Mouse (Mus musculus) erythroid progenitor cell, adult 5-6 weeks (primary cell): ENCODE results near the gene Upb1. TPM values are rescaled to one million over a fixed set of nuclear protein-coding genes. Genes with fewer than 3 reads are reported as not detected.
"Not testable (repeated sequence)": the region's sequence is repeated elsewhere in the genome, so short reads cannot be mapped to it uniquely, and the experiment has no call there.

Experiments
- ATAC-seq: replicated peaks from 2 replicates; pipeline ENCODE4 v1.8.0; 2016; ENCODE audit warnings: moderate number of reproducible peaks, mild to moderate bottlenecking, moderate TSS enrichment, inconsistent platforms; ENCODE audit not compliant: poor library complexity, low FRiP score, severe bottlenecking
- total RNA-seq, 2 experiments: library from RNA; stranded (forward) in 1 of 2; stranded (reverse) in 1 of 2; fragments of 150-400 nt in 1 of 2; fragments of 186-747, 209-891 nt in 1 of 2; gene quantifications; 2 replicates each; pipeline versions ENCODE4 v1.2.3 to v1.2.4; 2015 to 2017; ENCODE audit warnings: low replicate concordance in 2 of 2

Upb1 gene
- total RNA-seq, 2 experiments from 2014 or later: not detected

DNA sequence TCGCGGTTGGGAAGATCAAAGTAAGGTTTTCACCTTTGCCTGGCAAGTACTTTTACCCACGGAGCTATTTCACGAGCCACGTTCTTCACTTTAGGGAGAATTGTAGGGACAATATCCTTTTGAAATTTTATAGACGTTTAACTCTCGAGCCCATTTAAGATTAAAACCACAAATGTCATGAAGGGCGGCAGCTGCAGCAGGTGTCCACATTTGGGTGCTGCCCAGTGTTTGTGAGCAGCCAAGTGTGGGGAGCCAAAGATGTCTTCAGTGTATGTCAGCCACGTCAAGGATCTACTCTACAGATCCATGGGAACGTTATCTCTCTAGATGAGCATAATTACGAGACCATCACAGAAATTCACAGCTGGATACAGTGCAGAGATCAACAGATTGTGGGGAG, 46.6 kb downstream of the Upb1 start:
- ATAC-seq: no peak

DNA sequence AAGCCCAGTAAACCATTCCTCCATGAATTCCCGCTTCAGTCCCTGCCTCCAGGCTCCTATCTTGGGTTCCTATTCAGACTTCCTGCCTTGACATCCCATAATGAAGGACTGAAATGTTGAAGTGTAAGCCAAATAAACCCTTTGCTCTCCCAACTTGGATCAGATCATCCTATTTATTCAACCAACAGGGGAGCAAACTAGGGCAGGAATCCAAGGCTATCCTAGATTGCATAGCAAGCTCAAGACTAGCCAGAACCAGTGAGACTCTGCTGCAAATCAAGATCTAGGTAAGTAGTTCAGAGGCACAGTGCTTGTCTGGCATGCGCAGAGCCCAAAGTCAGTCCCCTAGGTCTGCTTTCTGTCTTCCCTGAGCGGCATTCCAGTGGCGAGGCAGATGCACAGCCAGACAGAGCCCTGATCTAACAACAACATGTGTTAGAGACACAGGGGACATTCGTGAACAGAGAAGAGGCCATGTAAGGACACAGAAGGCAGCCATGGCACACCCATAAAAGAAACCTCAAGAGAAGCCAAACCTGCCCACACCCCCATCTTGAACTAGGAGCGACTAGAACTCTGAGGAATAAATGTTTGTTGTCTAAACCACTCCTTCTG, 48.0 kb downstream of the Upb1 start:
- no peak for ATAC-seq

DNA sequence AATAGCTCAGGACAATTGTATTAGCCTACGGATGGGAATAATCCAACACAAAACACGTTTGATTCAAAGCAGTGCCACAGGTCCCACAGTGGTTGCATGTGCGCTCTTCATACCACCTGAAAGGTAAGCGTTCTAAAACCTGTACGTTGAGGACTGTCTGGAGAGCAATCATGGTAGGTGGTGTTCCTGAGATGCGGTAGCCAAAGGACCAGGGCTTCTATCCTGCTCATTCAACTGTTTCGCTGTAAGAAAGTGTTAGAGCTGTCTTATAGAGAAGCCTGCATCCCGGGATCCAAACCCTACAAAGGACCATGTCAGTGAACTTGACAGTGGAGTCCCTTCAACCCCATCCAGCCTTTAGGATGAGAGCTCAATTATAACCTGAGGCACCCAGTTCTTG, 49.4 kb downstream of the Upb1 start:
- ATAC-seq: no peak

DNA sequence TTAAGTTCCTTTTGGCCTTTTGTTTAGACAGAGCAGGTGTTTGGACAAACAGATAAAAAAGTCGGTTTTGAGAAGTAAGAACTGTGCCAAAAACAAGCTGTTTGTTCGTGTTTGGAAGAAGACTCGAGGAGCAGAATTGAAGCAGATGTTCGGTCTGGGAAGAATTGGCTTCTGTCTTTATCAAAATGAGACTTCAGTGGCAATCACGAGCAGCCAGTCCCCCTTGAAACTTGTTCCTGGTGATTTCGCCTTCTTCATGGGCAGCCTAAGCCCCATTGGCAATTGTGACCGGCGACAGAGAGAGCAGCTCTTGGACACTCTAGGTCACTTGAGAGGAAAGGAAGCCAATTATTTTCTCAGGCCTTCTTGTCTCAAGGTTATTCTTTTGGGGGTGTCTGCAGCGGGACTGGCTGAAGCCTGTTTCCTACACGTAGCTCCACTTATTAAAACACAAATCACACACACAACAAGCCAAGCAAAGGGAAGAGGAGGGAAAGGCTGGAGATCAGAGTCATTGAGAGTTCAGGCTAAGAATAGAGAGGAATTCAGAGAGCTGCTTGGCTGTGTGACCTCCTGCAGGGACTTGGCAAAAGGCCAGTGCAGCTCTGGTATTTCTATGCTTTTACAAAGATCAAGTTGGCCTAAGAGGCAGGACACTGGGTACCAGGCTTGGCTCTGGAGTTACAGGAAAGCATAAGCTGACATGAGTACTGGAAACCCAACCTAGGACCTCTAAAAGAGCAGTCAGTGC, 50.3 kb downstream of the Upb1 start:
- no peak for ATAC-seq

DNA sequence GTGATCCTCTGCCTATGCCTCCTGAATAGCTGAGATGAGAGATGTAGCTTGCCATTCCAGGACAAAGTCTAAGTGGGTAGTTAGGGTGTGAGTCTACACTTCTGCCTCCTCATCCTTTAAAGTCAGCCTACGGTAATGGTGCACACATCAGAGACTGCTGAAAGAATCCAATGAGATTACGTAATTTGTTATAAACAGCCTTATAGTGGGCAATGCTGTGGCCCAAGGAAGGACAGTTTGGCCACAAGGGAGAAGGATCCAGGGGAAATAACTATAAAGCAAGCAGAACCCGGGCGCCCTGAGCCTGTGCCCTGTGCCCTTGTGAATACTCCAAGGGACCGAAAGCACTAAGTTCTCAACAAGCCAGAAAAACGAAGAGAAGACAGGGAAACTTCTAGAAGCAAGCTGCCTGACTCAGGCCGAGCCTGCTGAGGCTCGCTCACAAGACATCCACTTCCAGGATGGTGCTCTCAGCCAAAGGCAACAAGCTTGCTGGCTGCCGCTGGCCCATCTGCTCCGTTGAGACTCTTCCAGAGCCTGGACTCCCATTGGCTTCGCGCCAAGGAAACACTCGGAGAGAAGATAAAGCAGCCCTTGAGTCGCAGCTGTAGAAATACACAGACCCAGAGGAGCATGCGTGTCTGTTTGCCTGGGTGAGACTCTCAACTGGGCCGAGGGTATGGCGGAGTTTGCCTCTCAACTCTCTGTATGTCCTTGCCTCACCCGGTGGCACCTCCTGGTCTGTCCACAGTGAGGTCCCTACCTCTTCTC, 55.3 kb downstream of the Upb1 start:
- ATAC-seq: not testable (repeated sequence)

DNA sequence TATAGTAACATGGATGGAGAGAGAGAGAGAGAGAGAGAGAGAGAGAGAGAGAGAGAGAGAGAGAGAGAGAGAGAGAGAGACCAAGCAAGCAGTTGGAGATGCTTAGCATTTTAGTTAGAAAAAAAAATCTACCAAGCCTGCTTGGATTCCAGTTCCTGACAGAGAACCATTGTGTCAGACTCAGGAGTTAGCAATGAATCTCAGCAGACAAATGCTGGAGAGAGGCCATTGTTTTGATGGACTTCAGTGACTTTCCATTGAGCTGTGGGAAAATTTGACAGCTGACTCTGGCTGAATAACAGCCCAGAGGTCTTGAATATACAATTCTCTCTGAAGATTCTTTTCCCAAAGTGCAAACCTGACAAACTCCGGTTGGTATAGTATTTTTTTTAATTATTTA, 56.9 kb downstream of the Upb1 start:
- ATAC-seq: no peak

DNA sequence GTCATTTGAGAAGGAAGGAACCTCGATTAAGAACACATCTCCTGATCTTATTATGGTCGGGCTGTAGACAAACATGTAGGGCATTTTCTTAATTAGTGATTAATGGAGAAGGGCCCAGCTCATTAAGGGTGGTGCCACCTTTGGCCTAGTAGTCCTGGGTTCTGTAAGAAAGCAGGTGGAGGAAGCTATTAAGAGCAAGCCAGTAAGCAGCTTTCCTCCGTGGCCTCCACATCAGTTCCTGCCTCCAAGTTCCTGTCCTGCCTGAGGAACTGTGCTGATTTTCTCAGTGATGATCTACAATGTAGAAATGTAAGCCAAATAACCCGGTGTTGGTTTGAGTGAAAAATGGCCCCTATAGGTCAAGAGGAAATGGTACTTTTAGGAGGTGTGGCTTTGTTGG, 57.4 kb downstream of the Upb1 start:
- no peak for ATAC-seq

DNA sequence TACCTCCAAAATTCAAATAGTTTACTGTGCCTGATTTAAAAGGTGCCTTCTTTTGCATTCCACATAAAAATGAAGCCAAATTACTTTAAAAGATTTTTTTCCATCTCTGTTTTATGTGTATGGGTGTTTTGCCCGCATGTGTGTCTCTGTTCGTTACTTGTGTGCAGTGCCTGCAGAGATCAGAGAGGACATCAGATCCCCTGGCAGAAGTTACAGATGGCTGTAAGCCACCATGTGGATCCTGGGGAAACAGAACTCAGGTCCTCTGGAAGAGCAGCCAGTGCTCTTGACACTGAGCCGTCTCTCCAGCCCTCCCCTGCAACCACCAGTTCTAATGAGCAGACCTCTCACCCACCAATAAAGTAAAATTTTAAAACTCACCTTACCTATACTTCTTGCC, 61.8 kb downstream of the Upb1 start:
- no peak for ATAC-seq

DNA sequence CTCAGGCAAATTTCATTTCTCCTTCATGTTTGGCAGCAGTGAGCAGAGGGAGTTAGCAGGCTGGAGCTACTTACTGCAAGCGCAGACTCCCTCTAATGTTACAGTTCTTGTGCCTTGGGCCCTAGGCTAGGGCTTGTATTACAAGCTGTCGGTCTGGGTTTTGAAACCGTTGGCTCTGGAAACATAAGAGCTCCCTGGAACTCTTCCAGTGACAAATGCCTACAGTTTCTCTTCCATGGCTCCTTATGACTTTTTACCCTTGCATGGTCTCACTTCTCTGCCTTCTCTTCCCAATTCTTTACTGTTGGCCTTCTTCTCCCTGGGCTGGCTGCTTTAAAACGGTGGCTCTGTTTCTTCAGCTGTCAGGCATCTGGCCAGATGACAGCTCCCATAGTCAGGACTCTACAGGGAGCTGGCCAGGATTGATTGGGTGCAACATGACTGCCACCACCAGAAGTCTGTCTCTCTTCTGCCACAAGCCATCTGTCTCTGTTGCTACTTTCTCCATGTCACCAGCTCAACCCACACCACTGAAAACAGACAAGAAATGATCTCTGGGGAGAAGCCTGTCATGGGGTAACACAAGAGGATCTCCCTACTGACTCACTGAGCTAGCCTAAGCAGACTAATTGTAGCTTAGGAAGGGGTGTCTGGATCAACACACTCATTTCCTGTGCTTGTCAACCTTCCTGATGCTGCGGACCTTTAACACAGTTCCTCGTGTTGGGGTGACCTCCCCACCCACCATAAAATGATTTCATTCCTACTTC, 65.1 kb downstream of the Upb1 start:
- no peak for ATAC-seq

DNA sequence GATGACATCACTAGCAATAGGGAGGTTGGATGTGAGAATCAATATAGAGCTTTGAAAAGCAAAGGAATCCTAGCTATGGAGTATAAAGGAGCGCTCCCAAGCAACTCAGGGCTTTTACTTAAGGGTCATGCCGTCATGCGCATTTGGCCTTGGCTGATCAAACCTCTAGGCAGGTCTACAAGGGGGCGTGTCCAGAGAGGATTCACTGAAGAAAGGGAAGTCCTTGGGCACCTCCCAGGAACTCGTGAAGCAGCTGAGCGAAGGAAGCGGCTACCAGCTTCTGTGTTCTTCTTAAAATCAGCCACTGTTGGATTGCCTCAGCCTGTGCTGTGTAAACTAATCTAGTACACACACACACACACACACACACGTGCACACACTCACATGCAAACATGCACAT, 72.5 kb downstream of the Upb1 start:
- ATAC-seq: no peak

DNA sequence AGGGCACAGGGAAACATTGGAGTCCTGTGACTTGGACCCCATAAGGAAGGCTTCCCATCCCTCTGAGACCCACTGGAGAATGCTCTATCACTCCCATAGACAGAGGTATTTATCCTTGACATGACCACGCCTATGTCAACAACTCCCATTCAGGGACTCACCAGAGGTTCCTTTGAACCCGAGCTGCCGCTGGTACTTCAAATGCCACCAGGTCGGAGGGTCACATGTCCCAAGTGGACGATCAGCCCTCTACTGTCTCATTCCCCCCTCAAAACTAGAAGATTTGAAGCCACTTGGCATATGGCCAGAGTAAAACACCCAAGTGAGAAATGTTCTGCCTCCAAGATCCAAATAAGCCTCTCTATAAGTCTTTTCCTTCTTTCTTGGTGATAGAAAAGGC, 73.7 kb downstream of the Upb1 start:
- ATAC-seq: no peak

DNA sequence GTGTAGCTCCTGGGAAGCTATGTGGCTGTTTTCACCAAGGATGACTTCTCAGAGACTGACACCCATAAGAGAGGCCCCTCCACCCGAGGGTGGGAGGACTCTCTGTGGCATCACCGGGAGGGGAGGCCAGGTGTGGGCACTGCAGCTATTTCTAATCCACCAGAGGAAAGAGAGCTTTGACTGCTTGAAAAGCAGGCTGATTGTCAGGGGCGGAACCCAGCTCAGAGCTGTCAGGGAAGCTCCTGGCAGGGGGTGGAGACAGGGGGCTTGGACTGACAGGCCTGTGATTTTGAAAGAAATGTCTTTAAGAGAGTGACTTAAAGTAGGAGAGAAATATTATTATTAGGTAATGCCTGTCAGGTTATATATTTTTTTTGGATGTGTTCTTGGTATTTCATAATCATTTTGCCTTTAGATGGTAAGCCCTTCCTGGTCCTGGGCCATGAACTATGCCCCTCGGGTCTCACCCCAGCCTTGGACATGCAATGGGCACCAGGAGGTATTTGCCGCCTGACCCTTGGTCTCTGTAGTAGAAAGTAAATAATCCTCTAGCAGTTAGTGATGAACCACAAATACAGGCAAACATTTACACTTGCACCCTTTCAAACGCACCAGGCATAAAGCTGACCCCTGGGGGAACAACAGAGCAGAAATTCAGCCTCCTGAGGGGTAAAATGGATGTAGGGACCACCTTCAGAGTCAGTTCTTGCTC, 74.4 kb downstream of the Upb1 start:
- ATAC-seq: not testable (repeated sequence)

DNA sequence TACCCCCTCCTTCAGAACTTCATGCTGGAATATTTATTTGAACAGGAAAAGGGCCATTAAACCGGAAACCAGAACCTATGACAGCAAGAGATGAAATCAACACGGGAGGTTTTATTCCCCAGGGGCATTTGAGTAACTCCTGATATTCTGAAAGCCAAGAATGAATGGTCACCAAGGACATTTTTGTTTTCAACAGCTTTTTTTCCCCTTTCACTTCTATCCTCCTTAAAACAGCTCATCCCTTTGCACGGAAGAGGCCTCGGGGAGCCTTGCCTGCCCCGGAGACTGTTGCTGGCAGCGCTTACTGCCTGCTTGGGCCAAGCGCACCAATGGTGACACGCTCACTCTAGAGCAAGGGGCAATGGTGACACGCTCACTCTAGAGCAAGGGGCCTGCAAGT, 76.1 kb downstream of the Upb1 start:
- no peak for ATAC-seq

DNA sequence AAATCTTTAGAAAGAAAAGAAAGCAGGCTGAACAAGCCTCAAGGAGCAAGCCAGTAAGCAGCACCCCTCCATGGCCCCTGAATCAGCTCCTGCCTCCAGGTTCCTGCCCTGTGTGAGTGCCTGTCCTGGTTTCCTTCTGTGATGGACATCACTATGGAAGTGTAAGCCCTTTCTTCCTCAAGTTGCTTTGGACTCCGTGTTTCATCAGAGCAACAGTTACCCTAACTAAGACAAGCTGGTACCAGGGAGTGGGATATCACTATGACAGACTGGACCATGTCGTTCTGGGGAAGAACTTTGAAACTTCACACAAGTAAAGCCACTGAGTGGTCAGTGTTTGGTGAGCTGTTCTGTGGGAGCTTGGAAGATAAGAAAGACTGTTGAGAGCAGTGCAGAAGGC, 79.0 kb downstream of the Upb1 start:
- ATAC-seq: no peak

DNA sequence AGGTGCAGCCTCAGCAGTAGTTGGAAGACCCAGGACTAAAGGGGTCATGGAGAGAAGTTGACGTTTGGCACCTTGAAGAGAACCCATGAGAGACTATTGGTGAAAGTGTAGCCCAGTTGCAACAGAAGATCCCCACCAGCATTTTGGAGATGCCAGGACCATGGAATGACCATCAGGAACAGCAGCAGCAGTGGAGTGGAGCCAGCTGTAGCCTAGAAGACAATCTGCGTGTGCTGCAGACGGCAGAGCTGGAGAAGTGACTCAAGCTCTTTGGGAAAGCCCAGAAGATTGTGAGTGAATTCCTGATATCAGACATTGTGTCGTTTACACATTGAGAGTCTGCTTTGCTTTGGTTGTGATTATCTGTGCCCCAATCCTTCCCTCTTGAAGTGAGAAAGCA, 80.8 kb downstream of the Upb1 start:
- ATAC-seq: no peak

DNA sequence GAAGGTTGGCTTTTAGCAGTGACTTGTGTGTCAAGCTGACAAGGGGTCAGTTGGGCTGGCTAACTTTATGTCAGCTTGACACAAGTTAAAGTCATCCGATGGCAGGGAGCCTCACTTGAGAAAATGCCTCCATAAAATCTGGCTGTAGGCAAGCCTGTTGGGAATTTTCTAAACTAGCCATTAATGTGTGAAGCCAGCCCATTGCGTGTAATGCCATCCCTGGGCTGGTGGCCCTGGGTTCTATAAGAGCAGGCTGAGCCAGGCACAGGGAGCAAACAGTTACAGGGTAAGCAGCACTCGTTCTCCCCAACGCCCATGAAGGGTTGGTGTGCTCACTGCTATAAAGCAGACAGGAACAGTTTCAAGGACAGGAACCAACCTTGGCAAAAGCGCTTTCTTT, 81.4 kb downstream of the Upb1 start:
- no peak for ATAC-seq

DNA sequence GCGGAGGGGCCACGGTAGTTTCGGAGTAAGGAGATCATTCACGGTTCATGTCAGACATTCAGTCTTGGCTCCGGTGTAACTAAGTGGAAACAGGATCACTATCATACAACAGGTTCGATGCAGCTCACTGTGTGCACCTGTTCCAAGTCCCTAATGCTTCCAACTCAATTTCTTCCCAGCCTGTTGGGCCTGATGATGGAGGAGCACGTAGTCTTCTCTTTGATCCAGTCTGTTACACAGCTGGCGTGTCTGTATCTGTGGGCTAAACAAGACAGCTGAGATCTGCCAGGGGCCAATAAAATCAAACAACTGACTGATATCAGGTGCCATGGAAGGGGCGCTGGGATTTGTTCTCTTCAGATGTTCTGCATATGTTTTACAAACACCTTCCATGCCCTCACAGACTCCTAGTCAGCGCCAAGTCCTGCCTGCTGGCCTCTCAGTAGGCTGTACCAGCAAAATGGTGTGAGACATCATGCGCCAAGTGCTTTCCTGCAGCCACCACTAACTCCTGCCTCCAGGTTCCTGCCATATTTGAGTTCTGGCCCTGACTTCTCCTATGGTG, 82.1 kb downstream of the Upb1 start:
- no peak for ATAC-seq

DNA sequence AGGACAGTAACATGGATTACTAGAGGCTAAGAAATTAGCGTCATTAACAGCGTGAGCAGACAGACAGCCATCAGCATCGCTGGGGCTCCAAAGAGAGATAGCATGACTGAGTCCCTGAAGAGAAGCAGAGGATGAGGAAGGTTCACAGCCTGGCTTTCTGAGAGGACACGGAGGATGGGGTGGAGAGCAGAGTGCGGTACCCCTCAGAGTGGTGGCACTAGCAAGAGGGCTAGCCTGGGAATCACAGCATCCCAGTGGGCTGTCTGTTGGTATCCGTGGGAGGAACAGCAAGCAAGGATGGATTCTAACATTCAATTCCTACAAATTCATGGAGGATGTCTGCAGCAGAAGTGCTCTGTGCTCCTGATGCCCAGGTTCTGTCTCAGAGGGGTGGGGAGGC, 83.2 kb downstream of the Upb1 start:
- no peak for ATAC-seq

DNA sequence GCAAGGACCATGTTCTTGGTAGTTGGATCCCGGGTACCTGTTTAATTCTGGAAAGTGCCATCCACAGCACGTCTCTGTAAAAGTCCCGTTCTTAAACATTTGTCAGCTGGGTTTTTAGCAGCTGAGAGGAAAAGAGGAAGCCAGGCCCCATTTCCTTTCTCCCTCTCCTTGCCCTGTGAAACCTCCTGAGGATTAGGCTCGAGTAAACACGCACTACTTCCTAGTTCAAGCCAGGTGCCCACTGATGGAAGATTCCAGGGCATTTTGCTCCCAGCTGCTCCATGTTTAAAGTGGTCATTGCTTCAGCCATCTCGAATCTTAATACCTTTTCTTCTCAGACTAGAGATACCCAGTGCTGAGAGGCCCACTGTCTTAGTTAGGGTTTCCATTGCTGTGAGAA, 83.9 kb downstream of the Upb1 start:
- no peak for ATAC-seq
